Mouse (Mus musculus) monocyte, adult 5-6 weeks (primary cell): ENCODE measurements around the gene Kif6. TPM values are rescaled to one million over a fixed set of nuclear protein-coding genes. Genes with fewer than 3 reads are reported as not detected.

Experiments used
- ATAC-seq: fragments of 153-309, 156-312 bp; replicated peaks from 2 replicates; pipeline ENCODE4 v1.8.0; 2017; ENCODE audit warnings: mild to moderate bottlenecking; ENCODE audit not compliant: low TSS enrichment, insufficient number of reproducible peaks, severe bottlenecking, poor library complexity, low FRiP score
- total RNA-seq: library from RNA; stranded (forward); fragments of 200-1000, 200-491, 200-594 nt; gene quantifications from 3 replicates; pipeline ENCODE4 v1.2.3, GENCODE M21; 2017

Kif6 gene
- not detected in 3 replicates for total RNA-seq

DNA sequence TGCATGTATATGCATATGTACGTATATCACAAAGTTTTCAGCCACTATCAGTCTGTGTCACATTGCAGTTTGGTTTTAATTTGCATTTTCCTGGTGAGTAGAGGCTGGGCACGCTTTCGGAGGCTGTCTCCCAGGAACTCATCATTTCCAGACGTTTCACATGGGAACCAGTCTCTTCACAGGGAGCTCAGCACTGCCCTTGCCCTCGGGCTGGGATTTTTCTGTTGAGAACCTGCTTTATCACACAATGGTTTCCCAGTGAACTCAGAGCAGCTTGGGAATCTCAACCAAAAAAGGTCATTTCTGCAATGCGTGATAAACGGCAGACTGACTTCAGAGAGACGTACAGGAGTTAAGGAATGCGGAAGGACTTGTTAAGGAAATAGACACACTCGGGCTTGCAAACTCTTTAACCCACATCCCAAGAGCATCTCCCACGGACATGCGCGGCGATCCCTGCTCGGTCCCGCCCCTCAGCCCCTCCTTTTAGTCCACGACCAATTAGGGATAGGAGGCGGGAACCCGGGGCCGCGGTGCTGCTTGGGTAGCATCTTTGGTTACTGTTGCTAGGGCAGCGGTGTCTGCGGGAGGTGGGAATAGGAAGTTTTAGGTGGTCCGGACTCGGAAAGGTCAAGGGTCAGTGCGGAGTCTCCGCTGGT is at the start of gene Kif6:
Gene Kif6 (plus strand): TSS at position 560 of the 659 bp plus-strand sequence.
- no peak for ATAC-seq

DNA sequence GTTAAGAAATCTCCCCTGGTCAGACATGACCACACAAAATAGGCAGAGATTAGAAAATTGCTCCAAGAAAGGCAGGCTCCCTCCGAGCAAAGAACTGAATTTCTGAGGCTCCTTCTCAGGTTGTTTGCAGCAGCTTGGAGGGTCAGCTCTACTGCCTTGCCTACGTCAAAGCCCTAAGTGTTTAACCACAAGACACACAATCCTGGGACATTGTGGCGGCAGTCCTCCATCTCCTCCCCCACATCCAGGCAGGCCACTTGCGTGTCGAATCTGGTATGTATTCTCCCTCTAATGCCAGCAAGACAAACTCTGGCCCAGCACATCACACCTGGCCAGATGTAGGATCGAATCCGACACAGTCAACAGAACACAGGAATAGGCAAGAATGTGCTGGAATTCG is 46.2 kb upstream of the Kif6 start:
- ATAC-seq, result no peak

DNA sequence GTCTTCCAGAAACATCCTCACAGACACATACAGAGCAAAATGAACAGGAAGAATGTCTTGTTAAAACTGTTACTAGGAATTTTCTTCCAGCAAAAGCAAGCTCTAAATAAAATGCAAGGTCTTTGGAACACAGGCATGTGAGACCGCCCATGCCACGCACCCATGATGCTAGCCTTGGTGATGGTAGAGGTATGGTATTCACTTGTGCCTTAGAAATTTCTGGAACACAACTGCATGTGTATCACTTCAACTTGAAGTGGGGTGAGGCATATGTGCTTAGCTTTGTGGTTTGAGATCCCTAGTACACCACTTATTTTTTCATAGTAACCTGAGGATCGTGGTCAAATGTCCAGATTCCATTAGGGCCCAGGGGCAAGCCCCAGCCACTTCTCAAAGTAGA is 37.6 kb upstream of the Kif6 start:
- no peak for ATAC-seq

DNA sequence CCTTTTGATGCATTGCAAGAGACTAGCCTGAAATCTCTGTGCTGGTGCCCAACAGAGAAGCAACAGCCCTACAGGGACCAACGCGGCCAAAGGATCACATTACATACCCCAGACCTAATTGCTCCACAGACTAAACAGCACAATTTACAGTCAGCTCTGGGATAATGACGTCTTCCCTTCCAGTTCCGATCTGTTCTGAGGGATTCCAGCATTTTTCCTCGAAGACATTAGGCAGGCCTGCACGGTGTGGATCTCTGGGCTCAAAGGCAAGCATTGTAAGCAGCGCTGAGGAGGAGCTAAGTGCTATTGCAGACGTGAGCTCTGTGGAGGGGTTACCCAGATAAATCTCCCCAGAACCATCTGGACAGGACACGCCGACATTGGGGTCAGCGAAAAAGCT is 32.5 kb upstream of the Kif6 start:
- ATAC-seq, result no peak

DNA sequence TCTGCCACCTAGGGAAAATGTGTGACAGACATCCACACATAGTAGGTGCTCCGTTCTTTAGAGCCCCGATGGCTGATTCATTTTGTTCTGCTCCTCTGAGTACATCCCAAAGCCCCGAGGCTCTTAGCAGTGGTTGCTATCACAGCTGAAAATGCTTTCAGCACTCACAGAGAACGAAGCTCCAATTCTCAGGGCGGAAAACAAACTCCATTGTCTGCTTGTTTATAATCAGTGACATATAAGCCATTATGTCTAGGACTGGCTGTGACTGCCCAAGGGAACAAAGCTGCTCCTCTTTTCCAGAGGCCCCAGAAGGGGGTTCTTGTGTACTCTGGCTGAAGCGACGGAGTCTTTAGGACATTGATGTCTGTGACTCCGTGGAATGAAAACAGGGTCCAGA is 24.9 kb upstream of the Kif6 start:
- no peak for ATAC-seq

DNA sequence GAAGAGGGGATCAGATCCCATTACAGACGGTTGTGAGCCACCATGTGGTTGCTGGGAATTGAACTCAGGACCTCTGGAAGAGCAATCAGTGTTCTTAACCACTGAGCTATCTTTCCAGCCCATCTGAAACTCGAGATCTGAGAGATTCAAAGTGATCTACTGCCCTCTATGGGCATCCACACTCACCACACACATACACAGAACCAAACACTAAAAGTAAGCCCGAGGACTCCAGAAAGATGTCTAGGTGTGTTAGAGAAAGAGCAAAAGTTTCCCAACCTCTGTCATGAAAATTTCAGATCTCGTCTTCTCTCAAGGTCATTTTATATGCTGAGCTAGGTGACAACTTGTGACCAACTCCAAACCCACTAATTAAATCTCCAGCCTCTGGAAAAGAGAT is 9.5 kb upstream of the Kif6 start:
- ATAC-seq, result no peak

DNA sequence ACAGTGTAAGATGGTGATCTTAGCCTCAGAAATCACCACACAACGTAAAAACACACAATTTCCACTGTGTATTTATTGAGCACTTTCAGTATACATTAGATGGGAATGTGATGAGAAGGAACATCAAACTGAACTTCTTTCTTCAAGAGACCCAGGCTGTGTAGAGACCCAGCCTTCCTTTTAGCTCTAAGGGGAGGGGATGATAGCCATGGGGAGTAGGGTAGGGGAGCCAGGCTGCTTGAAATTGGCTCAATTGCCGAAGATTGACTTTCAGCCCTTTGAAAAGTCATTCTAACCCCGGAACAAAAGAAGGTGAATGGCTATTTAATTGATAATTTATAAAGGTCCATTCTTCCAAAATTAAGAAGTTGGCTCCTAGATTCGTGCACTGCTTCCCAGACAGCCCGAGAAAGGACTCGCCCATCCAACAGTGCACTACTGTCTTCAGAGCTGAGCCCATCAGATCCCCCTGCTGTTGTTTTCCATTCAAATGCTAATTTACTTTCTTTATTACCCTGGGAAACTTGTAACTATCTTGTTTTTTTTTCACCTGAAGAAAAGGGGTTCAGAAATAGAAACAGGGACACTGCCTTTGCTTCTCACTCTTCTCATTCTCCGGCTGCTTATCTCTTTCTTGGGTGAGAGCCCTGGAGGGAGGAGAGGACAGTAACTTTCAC is 7.4 kb upstream of the Kif6 start:
- no peak for ATAC-seq

DNA sequence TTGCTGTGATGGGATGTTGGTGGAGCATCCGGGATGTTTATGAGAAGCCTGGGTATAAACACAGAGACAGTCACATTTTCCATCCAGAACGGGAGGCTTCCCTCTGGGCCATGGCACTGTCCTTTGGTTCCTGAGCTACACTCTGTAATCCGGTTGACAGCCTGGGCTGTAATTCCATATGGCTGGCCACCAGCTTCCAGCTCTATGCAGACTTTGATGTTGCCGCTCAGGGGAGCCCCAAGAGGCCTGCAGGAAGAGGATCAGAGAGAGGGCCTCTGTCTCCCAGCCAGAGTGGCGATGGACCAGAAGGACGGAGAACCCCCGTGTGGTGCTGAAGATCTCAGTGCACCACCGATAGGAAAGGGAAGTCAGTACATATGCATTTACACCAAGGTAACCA is 4.6 kb upstream of the Kif6 start:
- no peak for ATAC-seq

DNA sequence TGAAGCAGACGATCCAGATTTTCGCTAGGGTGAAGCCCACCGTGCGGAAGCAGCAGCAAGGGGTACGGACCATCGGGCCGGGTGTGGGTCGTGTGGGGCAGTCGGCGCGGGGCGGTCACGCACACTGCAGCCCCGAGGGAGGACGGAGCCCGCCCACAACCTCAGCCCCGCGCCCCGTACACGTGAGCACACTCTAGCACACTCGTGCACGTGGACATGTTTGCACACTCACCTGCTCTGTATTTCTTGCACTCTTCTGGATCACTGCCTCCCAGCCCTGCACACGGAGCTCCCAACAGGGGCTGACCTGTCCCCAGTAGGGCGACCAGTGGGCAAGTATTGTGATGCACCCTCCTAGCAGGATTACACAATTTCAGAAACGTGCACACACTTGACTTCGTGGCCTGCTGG is 310 bp downstream of the Kif6 start:
- ATAC-seq, result no peak

DNA sequence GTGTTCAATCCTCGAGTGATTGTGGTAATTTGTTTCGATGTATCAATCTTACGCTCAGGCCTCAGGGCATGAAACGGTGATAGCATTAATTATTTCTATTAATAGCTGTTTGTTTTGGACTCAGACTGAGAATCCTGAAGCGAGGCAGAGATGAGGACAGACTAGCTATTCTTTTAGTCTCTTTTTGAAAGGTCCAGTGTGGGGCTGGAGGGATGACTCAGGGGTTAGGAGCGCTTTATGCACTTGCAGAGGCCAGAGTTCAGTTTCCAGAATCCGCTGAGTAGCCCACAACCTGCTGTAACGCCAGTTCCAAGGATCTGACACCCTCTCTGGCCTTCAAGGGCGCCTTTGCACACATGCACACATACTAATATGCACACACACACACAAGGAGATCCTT is 9.6 kb downstream of the Kif6 start:
- ATAC-seq, result no peak

DNA sequence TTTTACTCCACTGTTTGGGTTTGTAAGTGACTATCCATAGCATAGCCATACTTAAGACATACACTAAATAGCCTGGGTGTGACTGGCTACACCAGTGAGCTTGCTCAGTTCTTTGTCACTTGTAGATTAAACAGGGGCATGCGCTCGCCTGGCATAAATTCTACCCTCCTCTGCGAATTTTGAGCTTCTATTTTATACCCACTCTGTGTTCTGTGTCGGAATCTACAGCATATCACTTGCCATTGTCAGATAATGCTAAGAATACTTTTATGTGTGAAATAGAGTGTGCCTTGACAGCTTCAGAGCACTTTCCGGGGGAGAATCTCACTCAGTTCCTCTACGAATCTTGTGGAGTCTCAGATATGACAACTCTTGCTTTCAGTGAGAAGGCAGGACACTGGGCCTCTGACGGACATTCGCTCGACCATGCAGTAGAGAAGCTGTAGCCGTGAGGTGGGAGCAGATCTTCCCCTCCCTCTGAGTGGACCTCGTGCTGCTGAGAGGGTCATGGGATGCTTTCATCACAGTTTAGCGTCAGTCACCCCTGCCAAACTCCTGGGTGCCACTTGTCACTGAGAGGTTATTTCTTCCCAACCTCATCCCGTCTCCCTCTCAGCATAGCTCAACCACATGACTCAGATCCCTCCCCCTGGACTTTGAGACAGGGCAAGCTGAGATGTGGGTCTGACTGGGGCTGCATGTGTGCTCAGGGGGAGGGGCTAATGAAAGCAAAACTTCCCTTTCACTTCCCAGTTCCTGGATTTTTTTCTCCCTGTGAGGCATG is 12.3 kb downstream of the Kif6 start:
- no peak for ATAC-seq

DNA sequence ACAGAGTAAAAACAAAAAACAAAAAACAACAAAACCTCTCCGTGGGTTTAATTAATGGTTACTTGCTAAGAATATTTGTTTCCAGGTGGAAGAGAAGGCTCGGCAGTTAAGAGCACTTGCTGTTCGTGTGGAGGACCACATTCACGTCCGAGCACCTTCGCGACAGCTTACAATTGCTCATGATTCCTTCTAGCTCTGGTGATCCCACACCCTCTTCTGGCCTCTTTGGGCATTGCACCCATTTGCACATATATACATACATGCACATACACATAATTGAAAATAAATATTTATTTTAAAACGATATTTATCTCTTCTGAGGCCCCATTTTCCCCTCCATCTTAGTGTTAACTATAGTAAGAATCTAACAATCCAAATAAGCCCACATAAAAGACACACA is 13.9 kb downstream of the Kif6 start:
- ATAC-seq, result no peak

DNA sequence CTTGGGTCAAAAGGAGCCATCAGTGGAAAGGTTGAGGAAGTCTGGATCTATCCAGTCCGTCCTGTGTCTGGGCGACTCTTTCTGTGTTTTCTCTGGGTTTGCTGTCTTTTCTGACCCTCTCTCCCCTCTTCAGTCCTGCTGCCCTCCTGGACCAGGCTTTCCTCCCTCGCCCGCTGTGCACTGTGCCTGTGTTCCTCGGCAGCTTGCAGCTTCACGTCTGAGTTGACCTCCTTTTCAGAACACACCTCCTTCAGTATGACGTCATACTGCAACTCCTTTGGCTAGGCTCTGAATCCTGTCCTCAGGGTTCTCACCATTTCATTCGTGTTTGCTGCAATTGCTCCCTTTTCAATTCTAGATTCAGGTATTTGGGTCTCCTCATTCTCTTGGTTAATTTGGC is 18.1 kb downstream of the Kif6 start:
- ATAC-seq, result no peak

DNA sequence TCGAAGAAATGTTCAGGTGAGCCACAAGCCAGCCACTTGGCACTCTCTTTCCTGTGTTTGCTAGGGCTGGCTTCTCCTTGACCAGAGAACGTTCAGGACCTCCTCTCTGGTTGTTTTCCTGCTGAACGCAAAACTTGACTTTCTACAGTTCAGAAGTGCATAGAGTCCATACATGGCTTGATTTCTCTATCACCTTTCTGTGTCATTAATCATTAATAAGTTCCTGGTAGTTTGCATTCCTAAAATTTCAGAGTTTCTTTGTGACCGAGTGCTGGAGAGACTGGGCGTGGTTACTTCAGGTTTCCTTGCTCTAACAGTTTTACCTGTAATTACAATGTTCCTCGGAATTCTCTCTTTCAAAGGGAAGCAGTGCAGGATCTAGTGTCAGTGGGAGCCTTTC is 27.0 kb downstream of the Kif6 start:
- ATAC-seq, result no peak

DNA sequence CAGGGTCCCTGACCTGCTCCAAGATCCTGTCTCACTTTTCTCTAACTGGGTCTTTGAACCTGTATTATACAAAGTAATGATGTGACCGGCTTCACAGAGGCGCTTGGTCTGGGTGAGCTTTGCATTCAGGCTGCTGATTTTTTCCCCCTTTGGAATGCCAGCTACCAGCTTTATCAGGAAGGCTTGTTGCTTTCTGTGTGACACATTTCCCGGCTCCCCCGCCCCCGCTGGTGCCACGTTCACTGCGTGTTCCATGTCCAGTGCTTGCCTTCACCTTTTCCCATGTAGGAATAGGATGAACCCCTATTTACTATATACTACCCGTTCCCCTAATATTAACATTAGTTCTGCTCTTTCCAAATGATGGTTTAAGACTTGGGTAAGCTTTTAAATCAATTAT is 27.4 kb downstream of the Kif6 start:
- no peak for ATAC-seq

DNA sequence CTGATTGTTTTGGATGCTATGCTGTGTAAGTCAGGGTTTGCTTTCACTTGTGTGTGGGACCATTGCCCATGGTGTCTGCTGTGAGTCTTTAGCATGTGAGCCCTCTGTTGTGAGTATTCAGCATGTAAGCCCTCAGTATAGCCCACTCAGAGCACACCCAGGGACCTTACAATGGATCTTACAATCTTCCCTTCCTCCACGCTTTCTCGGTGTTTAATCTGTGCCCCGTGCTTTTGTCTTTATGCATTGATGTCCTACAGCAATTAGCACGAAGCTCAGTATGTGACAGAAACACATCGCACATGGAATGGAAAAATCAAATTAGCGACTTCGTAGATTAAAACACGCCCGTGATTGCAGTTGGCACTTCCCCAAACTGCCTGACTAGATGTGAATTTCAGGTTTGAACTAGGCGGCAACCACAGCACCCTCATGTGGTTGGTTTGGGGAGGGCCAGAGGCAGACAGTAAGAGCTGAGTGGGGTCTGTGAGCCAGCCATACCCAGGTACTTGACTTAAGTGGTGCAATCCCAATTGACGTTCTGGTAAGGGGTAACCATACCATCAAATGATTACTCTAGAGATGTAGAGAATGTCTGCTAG is 28.1 kb downstream of the Kif6 start:
- no peak for ATAC-seq

DNA sequence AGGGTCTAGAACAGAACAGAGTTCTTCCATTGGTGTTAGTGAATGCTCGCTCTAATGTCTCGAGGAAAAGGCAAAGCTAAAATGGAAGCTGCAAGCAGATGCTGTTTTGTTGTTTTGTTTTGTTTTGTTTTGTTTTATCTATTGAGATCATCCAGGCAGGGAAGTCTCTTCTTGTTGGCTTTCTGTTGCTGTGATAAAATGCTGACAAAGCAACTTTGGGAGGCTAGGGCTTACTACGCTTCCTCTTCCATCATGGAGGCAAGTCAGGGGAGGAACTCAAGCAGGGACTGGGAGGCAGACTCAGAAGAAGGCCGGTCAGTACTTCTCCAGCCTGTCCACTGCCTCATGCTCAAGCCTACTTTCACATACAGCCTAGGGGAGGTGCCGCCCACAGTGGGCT is 31.3 kb downstream of the Kif6 start:
- no peak for ATAC-seq

DNA sequence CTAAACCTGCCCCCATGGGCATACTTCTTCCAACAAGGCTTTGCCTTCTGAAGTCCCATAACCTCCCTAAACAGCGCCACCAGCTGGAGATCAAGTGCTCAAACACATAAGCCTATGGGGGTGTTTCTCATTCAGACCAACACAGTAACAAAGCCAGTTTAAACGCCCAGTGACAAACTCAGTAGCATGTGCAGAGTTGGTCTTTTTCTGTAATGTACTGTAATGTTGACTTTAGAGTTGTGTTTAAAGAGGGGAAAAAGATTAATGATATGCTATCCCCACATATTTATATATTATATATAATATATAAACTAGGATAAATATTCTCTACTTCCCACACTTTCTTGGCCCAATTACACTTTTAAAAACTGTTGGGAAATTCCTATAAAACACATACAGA is 34.0 kb downstream of the Kif6 start:
- no peak for ATAC-seq

DNA sequence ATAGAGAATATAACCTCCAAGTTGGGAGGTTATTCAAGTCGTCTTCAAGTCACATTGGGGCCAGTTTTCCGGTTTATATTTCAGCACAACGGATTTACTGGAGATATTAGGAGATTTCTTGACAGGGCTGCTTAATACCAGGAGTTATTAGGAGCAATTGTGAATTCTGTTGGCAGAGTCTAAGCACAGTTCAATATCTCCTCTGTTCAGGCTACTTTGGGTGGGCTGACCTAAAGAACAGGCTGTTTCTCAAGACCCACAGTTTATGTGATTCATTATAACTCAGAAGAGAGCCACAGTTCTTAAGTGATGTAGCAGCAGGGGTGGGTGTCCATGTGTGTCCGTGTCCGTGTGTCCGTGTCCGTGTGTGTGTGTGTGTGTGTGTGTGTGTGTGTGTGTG is 34.5 kb downstream of the Kif6 start:
- ATAC-seq, result no peak

DNA sequence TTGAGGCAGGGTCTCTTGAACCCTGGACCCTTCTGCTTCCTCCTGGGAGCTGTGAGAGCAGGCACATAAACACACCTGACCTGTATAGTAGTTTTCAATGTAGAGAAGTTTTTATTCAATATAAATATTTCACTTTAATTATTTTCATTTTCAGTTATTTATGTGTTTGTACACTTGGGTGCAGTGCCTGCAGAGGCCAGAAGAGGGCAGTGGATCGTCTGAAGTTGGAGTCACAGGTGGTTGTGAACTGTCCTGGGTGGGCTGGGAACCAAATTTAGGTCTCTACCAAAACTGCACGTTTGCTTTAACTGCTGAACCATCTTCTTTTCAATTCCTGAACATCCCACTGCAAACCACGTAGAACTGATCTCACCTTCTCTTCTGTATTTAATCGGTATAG is 35.4 kb downstream of the Kif6 start:
- ATAC-seq, result no peak
